Mouse (Mus musculus) heart, postnatal 10 days (tissue): Measurements from ENCODE around the gene Gm10570. TPM values are rescaled to one million over a fixed set of nuclear protein-coding genes. Genes with fewer than 3 reads are reported as not detected.

Source experiments
- DNase-seq, 2 experiments: peaks; one replicate each; pipeline ENCODE4 v3.0.0; 2021
- intact Hi-C: fragments of 180-260 bp; cut with DNase I; formaldehyde crosslinking; loops from one replicate; pipeline ENCODE4 v1.15.1; 2025
- total RNA-seq, 2 experiments: library from RNA; stranded (reverse); gene quantifications; 2 replicates each; pipeline ENCODE4 v1.2.3; 2021

Gm10570 gene
- total RNA-seq, 2 experiments from 2014 or later = 1.1 TPM; not detected in 1

DNA sequence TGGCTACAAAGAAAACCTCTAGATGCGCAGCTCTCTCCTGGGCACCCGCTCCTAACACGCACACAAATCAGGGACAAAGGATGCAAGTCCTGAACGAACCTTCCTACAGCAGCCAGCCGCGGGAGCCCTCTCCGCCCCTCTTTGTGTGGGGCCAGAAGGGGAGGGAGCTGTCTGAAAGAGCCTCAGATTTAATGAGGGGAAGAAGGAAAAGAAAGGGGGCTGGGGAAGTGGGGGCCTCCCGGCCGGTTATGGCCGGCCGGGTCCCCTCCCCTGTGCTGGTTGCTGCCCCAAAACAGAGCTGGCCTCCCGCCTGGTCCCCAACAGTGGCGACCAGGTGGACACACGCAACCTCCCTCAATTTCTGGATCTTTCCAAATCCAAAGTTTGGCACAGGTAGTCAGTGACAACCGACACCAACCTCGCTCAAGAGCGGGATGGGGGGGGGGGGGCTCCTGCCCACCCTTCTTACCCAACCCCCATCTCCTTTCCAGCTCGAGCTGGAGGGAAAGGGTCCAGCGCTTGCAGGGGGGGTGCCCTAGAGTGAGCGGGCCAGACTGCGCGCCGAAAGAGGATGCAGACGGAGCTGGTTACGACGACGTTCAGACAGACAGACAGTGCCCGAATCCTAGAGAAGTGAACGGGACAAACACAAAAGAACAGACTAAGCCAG, 34.0 kb downstream of the Gm10570 start:
- intact Hi-C loops = no loop called here
- DNase-seq = peak in 1 of 2 experiments; percentile 14

DNA sequence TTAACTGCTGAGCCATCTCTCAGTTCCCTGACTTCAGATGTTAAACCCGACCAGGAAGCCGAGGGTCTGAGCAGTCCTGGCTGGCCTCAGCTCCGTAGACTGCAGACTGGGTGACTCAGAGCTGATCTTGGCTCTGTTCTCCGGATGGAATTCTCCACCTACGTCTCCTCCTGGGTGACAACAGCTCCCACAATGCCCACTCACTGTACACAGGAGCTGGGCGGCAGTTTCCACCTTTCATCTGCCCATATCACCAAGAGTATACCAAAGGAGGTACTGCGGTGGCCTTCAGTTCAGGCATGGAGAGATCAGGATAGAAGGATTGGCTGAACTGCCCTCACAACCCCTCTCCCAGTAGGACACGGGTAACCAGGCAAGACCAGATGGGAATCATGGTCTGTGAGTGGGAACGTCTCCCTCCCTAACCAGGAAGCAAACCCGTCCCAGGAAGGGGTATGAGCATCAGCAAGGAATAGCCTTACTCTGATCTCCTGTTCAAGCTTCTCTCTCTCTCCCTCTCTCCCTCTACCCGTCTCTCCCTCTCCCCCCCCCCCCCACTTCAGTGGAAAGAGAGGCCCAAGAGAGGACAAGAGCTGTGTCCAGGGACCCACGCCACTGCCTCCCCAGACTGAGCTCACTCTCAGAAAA, 34.7 kb downstream of the Gm10570 start:
- intact Hi-C loops = no loop called here

DNA sequence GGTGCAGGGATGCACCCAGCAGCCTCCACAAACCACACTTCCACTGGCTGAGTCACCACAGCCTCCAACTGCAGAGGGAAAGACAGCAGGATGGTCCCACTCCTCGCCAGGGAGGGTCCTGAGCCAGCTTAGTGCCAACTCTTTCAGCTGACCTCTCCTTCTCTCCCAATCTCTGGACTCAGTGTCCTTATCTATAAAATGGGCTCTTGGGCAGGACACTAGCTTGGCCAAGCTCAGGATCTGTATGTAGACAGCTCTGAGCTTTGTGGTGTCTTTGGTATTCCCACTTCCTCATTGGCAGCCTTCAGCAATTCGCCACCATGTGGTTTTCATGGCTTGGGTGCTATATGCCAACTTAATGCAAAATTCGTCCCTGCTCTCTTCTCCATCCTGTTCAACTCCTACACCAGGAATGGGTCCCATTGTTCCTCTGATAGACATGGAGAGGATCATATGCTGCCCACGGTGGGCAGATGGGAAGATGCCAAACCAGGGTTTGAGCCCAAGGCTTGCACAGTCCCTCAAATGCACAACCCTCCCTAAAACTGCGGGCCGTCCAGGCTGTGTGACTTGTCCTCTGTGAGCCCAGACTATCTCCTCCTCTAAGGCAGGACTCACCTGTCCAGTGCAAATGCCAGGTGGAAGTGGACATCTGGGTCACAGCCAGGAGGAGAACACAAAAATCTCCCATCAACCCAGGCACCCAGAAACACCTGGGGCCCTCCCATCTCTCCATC, 37.7 kb downstream of the Gm10570 start:
- DNase-seq = no peak
- intact Hi-C loops = no loop called here

More for the DNA sequence above, 34.7 kb downstream of the Gm10570 start:
- no peak for DNase-seq

DNA sequence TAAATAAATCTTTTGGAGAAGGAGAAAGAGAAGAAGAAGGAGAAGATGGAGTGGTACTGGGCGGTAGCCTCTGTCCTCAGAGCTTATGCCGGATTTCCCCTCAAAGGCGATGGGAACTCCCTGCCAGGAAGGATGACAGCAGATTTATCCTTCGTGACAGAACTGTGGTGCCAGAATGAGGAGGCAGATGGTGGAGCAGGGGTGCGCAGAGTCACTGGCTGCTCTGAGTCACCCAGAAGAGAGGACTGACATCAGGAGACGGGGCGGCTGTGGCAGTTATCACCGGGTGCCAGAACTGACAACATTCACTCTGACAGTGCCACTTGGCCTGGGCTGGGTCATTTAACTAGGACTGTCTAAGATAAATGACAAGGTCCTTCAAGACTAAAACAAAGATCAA, 38.4 kb downstream of the Gm10570 start:
- DNase-seq = no peak
- intact Hi-C loops = no loop called here

DNA sequence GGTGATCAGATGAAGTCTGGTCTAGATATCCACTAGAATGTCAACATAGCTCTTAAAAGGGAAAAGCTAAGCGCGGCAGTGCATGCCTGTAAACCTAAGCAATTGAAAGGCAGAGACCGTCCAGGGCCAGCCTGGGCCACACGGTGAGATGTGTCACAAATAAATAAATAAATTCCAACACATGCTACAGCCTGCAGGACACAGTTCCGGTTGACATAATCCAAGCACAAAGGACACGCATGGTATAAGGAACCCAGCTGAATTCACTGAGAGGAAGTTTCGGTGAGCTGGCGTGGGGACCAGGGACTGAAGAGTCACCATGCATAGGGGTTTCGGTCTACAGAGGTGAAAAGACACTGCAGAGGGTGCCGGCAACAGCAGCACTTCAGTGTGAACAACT, 39.7 kb downstream of the Gm10570 start:
- intact Hi-C loops = no loop called here

DNA sequence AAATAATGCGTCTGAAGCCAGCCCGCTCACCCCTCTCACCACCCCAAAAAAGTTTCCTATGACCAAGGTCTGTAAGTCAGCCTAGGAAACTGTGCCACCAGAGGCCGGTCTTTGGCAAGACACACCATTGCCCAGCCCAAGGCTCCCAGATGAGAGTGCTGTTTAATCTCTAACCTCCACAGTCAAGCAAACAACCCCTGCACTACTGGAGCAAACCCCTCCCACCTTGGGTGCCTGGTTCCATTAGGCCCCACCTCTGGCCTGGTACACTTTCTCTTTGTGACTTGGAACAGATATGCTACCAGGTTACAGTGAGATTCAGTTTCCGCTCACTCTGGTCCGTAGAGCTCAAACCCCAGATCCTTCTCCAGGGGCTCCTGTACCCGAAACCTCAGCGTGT, 41.4 kb downstream of the Gm10570 start:
- DNase-seq = no peak
- intact Hi-C loops = no loop called here

More for the DNA sequence above, 39.7 kb downstream of the Gm10570 start:
- DNase-seq = no peak

- intact Hi-C loops = no loop called here
- no peak for DNase-seq
Observed at GRCm38 (mm10) chr4:130266601-130267000, 41.9 kb downstream of the Gm10570 start.

DNA sequence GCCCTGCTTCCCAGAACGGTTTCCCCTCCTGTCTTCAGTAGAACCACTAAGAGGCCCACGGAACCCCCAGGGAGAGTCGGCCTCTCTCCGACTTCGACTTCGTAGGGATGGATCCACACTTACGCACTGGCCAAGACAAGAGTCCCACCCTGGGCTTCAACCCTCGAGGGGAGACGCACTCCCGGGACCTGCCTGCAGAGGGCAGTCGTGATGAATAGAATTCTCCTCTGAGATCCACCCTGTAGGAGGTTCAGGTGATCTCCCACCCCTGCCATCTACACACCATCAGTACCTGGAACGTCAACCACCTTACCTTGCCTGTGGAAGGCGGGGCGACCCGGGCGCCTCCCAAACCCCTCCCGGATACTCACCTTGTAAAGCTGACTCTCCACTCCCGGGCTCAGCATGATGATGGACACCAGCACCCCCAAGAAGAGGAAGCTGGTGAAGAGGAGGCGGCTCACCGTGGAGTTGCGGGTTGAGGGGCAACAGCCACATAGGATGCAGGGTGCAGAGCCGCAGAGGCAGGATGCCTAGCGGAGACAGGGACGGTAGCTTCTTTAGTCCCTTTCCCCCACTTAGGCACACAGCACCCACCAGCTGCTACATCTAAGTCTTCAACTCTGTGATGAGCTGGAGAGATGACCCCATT, 43.6 kb downstream of the Gm10570 start:
- DNase-seq = peak; percentile 65 to 83
- intact Hi-C loops = loop anchor here (1.0 kb wide), 1 partner anchor 27 kb away; no protein-coding TSS in a partner anchor

GRCm38 (mm10) chr4:130264131-130264530, 44.3 kb downstream of the Gm10570 start:
- intact Hi-C loops = loop anchor here (1.0 kb wide), 1 partner anchor 28 kb away; no protein-coding TSS in a partner anchor
- DNase-seq = no peak

- intact Hi-C loops = no loop called here
- no peak for DNase-seq
Observed at GRCm38 (mm10) chr4:130260406-130260805, 48.1 kb downstream of the Gm10570 start.

Other genes with a start within 250 kb of the Gm10570 start
- gene Pef1, start 206.1 kb downstream of the Gm10570 start, total RNA-seq = 10 to 100 TPM; 39.4 to 39.9 TPM
- gene Hcrtr1, start 169.3 kb downstream of the Gm10570 start, total RNA-seq = not detected
- 10 to 100 TPM; 64.6 to 83.6 TPM for gene Tinagl1, start 133.6 kb downstream of the Gm10570 start, total RNA-seq
- not detected for gene Gm853, start 86.3 kb downstream of the Gm10570 start, total RNA-seq
- gene Serinc2, start 29.5 kb downstream of the Gm10570 start, total RNA-seq = 1 to 10 TPM; 3.0 to 3.1 TPM
- 1,000 to 10,000 TPM; 7,205 to 8,003 TPM for gene Fabp3, start 79 bp downstream of the Gm10570 start, total RNA-seq
- gene Zcchc17, start 51.3 kb upstream of the Gm10570 start, total RNA-seq = 10 to 100 TPM; 24.6 to 25.4 TPM
- 10 to 100 TPM; 26.1 to 29.9 TPM for gene Snrnp40, start 51.5 kb upstream of the Gm10570 start, total RNA-seq